Mouse (Mus musculus) cerebellum, adult 8-10 months (tissue): Measurements from ENCODE around the gene Lsg1.

Source experiments
- DNase-seq: peaks from one replicate; pipeline ENCODE4 v3.0.0; 2022

Lsg1 gene

DNA sequence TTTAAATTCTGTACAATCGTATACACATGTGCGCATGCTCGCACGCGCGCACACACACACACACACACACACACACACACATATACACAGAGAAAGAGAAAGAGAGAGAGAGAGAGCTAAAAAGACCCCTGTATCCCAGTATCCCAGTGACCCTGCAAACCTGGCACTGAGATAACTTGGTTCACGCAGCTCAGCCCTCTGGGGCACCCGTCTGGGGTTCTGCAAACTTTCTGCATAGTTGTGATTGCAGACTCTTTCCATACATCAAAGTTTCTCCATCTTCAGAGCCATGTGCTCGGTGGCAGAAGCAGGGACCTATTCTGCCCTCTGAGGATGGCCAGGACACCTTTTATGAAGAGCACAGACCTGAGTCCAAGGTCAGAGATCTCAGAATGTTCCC is 70.4 kb downstream of the Lsg1 start:
- no peak for DNase-seq

DNA sequence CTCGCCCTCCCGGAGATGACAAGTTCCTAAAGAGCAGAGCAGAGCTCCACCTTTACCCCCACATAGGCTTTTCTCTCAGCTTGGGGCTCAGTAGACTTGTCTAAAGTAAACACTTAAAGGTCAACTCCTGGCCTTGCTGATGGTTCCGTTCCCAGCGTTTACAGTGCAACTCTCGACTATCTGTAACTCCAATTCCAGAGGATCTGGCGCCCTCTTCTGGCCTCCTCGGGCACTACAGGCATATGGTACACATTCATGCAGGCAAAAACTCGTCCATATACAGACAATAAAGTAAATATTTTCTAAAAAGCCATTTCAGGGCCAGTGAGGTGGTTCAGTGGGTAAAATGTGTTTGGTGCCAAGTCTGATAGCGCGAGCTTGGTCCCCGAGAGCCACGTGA is 72.0 kb downstream of the Lsg1 start:
- DNase-seq: no peak

DNA sequence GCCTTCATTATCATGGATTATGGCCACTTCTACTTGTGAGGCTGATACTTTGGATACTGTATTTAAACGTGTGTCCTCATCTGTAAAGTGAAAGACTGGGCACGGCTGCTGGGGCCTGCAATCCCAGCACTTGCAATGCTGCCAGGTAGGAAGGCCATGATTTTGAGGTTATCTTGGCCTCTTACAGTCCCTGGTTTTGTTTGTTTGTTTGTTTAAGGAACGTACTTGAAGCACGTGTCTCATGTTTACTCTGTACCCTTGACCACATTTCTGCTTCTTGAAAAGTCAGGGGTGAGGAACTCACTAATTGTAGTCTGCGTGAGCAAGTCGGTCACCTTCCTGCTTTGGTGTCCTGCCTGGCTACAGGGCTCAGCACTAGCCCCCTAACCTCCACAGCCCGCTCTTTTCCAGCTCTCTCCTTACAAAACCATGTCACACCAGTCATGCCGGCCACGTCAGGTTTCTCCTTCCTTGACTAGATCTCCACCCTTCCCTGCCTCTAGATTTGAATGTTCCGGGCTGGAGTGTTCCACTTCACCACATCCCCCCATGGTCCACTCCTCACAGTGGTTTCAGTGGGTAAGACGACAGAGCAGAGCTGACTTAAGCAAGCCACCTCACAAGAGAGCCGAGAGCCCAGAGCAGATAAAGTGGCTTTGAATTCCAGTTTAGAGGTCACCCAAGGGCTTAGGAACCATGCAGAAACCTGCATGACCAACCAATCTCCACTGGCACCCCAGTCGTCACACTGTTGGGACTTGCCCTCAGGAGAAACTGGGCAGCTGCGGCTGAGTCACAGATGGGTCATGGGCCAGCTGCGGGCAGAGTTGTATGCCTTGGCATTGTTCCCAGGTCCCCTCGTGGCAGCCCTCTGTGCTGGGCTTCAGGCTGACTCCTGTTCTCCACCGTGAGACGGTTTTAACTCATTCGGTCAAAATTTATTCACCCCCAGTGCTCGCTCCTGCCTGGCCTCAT is 74.1 kb downstream of the Lsg1 start:
- DNase-seq: no peak

DNA sequence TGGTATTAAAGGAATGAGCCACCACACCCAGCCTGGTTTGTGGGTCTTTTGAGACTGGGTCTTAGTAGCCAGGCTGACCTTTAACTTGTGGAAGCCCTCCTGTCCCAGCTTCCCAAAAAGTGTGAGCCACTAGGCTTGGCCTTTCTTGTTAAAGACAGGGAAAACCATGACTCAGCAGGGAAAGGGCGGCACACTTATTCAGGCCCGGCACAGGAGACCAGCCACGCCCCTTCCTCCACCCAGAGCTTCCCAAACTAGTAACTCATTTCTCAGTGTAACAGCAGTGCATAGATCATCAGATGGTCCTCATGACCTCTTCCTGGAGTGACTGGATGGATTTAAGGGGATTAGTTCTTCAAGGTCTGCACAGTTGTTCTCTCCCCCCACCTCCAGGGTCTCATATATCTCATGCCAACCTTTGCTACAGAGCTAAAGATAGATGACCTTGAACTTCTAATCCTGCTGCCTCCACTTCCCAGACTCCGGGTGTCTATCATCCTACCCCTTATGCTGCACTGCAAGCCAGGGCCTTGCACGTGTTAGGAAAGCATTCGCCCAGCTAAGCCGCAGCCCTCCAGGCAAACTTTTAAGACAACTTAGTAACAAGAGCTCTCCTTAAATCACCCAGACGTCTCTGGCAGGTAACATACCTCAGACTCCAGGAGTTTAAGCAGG is 74.9 kb downstream of the Lsg1 start:
- no peak for DNase-seq

DNA sequence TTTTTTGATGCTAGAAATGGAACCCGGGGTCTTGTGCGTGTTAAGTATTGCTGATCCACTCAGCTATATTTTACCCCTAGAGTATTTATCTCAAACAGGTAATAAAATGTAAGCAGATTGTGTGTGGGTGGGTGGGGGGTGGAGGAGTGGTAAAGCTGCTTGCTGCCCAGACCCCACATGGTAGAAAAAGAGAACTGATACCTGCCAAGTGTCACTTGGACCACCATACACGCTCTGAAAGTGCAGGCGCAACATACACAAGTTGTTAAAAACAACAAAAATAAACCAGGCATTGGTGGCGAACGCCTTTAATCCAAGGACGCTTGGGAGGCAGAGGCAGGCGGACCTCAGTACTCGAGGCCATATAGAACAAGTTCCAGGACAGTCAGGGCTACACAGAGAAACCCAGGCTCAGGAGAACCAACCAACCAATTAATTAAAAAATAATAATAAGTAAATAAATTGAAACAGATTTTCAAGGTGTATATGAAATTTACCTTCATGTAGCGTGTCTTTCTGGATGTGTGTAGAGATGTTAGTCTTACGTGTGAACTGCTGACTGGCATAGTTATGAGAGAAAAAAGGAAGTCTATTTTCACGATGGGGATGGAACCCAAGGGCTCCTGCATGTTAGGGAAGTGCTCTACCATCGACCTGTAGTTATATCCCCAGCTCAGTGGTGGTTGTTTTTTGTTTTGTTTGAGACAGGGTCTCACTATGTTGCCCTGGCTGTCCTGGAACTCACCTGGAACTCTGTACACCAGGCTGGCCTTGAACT is 75.6 kb downstream of the Lsg1 start:
- DNase-seq: no peak

DNA sequence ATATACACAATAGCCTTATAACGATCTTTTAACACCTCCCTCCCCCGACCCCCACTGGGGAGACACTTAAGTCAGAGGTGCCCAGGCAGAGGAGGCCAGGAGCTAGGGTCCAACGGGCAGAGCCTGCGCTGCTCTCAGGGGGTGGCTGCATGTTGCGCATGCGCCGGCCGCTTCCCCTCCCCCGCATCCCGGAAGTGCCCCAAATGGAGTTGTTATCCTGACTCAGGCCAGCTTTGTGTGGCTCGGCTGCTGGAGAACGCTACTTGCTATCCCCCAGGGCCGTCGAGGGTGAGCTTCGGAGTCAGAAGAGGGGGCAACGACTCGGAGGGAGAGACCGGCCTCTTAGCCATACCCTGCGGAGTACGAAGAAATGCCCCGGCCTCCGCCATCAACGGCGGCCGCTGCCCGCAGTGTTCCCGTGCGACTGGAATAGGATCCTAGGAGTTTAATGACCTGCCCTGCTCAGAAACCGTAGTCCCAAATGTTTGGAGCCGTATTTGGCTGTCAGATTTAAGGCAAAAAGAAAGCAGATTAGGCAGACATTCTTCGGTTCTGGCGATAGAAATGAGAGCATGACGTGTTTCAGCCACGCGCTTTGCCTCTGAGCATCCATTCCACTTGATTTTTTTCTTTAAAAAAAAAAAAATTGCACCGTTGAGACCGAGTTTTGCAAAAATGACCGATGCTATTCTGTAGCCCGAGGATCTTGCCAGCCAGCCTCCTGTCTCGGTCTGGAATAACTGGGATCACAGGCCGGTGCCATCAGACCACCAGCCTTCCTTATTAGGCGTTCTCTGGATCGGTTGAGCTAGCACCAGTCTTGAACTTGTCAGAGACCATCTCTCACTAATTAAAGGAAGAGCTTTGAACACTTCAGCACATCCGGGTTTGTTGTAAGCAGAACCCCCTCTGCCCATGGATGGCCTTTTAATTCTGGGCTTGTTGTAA is 76.6 kb downstream of the Lsg1 start:
- DNase-seq: peak; percentile 88
